In genomic region chr10:49785477-49785876, GRCm38 (mm10) we compare ENCODE assay signal across 15 mouse cellular contexts. TPM values are rescaled to one million over a fixed set of nuclear protein-coding genes. Genes with fewer than 3 reads are reported as not detected.
A peak's percentile ranks its signal among the peaks of the same experiment; 100 is the strongest.
DNase-seq lines count a peak whose midpoint lies in the region; ATAC-seq and TF ChIP-seq lines count a peak whose summit lies in the region.
"Had no signal": no experiment of that assay in that cellular context is flagged by ENCODE, and none has a peak within 500 bp of the region (broad histone marks: within the 10 kb centered on the region; RNA-seq: fewer than 3 reads in every experiment).

No protein-coding gene starts in this region.

- peak overlapping the region; percentile 68 for H3K4me3 ChIP-seq in cerebellum, adult 2 months (replicated peaks; ENCODE audit: insufficient read depth, low read depth, low read length)
- no peak overlapping the region for H3K4me3 ChIP-seq in neural tube, embryonic 12.5 days
- H3K4me3 ChIP-seq in hindbrain, postnatal 0 days (ENCODE audit: low read length), result peak overlapping the region; percentile 70
- H3K4me3 ChIP-seq: embryonic facial prominence, embryonic 12.5 days had no signal

- peak in 1 of 2 experiments; percentile 27 for DNase-seq in cerebellum, adult 2 months
- no peak for DNase-seq in cerebellum, adult 11-12 months
- DNase-seq in neural tube, embryonic 10.5 days (ENCODE audit: extremely low spot score, low spot score), result no peak
- peak; percentile 5 for DNase-seq in hindbrain, postnatal 0 days (ENCODE audit: low spot score)
- DNase-seq in retina, postnatal 1 day, result peak; percentile 48
- DNase-seq in T-cell, adult 2 months (ENCODE audit: low spot score), result no peak
- no peak for DNase-seq in right cerebral cortex, postnatal 25 days
- DNase-seq: kidney, adult 9 months; layer of hippocampus, postnatal 36 days; liver had no signal

- peaks cover 6% of the 10 kb centered on the region; the same call in 1 of the 2 replicates for H3K4me1 ChIP-seq in cerebellum, adult 2 months (ENCODE audit: control insufficient read depth, insufficient read depth, low read length)
- peaks cover 19% of the 10 kb centered on the region for H3K4me1 ChIP-seq in neural tube, embryonic 12.5 days
- peaks cover 16% of the 10 kb centered on the region for H3K4me1 ChIP-seq in hindbrain, postnatal 0 days (ENCODE audit: insufficient read depth, low read length)

- ATAC-seq in neural tube, embryonic 12.5 days (ENCODE audit: low FRiP score, low read depth), result no peak
- no peak for ATAC-seq in hindbrain, postnatal 0 days

- no peak overlapping the region; the same call in 1 of the 2 replicates for H3K27ac ChIP-seq in cerebellum, adult 2 months (ENCODE audit: insufficient read depth, low read length)
- no peak overlapping the region for H3K27ac ChIP-seq in neural tube, embryonic 12.5 days
- no peak overlapping the region for H3K27ac ChIP-seq in hindbrain, postnatal 0 days
- H3K27ac ChIP-seq: embryonic facial prominence, embryonic 12.5 days had no signal

- H3K4me2 ChIP-seq in neural tube, embryonic 12.5 days (replicated peaks), result peak overlapping the region; percentile 36; the same call in 1 of the 2 replicates
- H3K4me2 ChIP-seq in hindbrain, postnatal 0 days (ENCODE audit: low read depth, low read length), result peak overlapping the region; percentile 78
- H3K4me2 ChIP-seq: embryonic facial prominence, embryonic 12.5 days had no signal

- no peak for TF ChIP-seq POLR2A in cerebellum, adult 2 months (IDR thresholded peaks at IDR 0.05; ENCODE audit: borderline replicate concordance, insufficient read depth, low read length)

- no peaks in the 10 kb centered on the region for H3K36me3 ChIP-seq in neural tube, embryonic 12.5 days
- no peaks in the 10 kb centered on the region for H3K36me3 ChIP-seq in hindbrain, postnatal 0 days (ENCODE audit: insufficient read depth, low read length)
- H3K36me3 ChIP-seq: embryonic facial prominence, embryonic 12.5 days; G1E had no signal

- no peaks in the 10 kb centered on the region for H3K9me3 ChIP-seq in neural tube, embryonic 12.5 days
- no peaks in the 10 kb centered on the region for H3K9me3 ChIP-seq in hindbrain, postnatal 0 days (ENCODE audit: low read length)
- H3K9me3 ChIP-seq: embryonic facial prominence, embryonic 12.5 days; G1E had no signal

- 15% methylated on average over 2 of the region's 2 CpGs for WGBS in cerebellum, adult 2 months
- WGBS in neural tube, embryonic 12.5 days, result 41% methylated on average over 2 of the region's 2 CpGs
- 48% methylated on average over 2 of the region's 2 CpGs for WGBS in hindbrain, postnatal 0 days

- no peak overlapping the region for H3K9ac ChIP-seq in neural tube, embryonic 12.5 days
- H3K9ac ChIP-seq in hindbrain, postnatal 0 days (replicated peaks; ENCODE audit: low read length), result peak overlapping the region; percentile 41; the same call in 1 of the 2 replicates
- H3K9ac ChIP-seq: embryonic facial prominence, embryonic 12.5 days had no signal

- no peaks in the 10 kb centered on the region for H3K27me3 ChIP-seq in cerebellum, adult 2 months (ENCODE audit: control insufficient read depth, insufficient read depth, low read length)
- H3K27me3 ChIP-seq in neural tube, embryonic 12.5 days (replicated peaks), result 0 out of 2 replicates have a peak, but pooled peaks cover 4% of the 10 kb centered on the region
- no peaks in the 10 kb centered on the region for H3K27me3 ChIP-seq in hindbrain, postnatal 0 days (ENCODE audit: insufficient read depth, low read length)

- no peak for TF ChIP-seq CTCF in cerebellum, adult 2 months (IDR thresholded peaks at IDR 0.05; ENCODE audit: borderline replicate concordance, insufficient read depth, low read depth, low read length)
- TF ChIP-seq CTCF in hindbrain, postnatal 0 days (IDR thresholded peaks at IDR 0.05; ENCODE audit: low read depth), result no peak

RNA-seq across cellular contexts. Expression of gene Grik2, which starts 3.1 kb away (rescaled TPM):
- polyA plus RNA-seq in cerebellum, adult 2 months (2012; rRNA removed), result 48.5 and 60.7 TPM in 2 replicates
- polyA plus RNA-seq in neural tube, embryonic 12.5 days (2016; fragmentation: Nextera tagmentation; extraction: Ambion mirVana), result 17.0 and 20.3 TPM in 2 replicates
- total RNA-seq in hindbrain, postnatal 0 days (2014; rRNA removed), result 88.9 and 120 TPM in 2 replicates
- polyA plus RNA-seq in hindbrain, postnatal 0 days (2015; fragmentation: Nextera tagmentation; extraction: Ambion mirVana), result 24.9 and 25.5 TPM in 2 replicates
- total RNA-seq: monocyte, adult 5-6 weeks had no signal
- polyA plus RNA-seq: G1E; thymus, postnatal 0 days had no signal

Comparison
In these comparisons a context has a peak if more than half of its experiments do, and no peak if none do; other contexts are left out.
1. DNase-seq: peak in hindbrain, postnatal 0 days (single experiment) and retina, postnatal 1 day (single experiment); none in cerebellum, adult 11-12 months (single experiment), neural tube, embryonic 10.5 days (single experiment), T-cell, adult 2 months (single experiment) and right cerebral cortex, postnatal 25 days (single experiment).